Mouse (Mus musculus): ENCODE measurements around the gene Nup107. TPM values are rescaled to one million over a fixed set of nuclear protein-coding genes. Genes with fewer than 3 reads are reported as not detected.
A peak's percentile ranks its signal among the peaks of the same experiment; 100 is the strongest.

The Nup107 gene
- polyA plus RNA-seq, 1 experiment from 2014 or later, result 96.3 TPM

GRCm38 (mm10) chr10:117709930-117710603 is 82.4 kb downstream of the Nup107 start:
- Histone ChIP-seq H3K4me1 (ENCODE audit: insufficient read depth) (no peaks in the 10 kb centered on the region), H3K36me3 (ENCODE audit: insufficient read depth) (peaks cover 32% of the 10 kb centered on the region), H3K9ac (peak overlapping the region; percentile 99), H3K27me3 (ENCODE audit: insufficient read depth, low read length) (no peaks in the 10 kb centered on the region), H3K4me3 (ENCODE audit: low read depth, low read length) (peak overlapping the region; percentile 80), H3K9me3 (ENCODE audit: low read depth, low read length) (no peaks in the 10 kb centered on the region), H3K4me2 (peak overlapping the region; percentile 83), H3K27ac (ENCODE audit: low read depth) (peak overlapping the region; percentile 96)
- peak; percentile 81 for ATAC-seq (ENCODE audit: insufficient read depth)
- peak; percentile 81 for DNase-seq
- no peak for TF ChIP-seq CTCF (IDR thresholded peaks at IDR 0.05; ENCODE audit: low read depth)
- WGBS, result under 1% methylated on average over 69 of the region's 71 CpGs

- Histone ChIP-seq H3K27ac (ENCODE audit: low read depth) (peak overlapping the region; percentile 96; the same call in 1 of the 2 replicates), H3K4me1 (ENCODE audit: insufficient read depth) (no peaks in the 10 kb centered on the region), H3K27me3 (ENCODE audit: insufficient read depth, low read length) (no peaks in the 10 kb centered on the region), H3K36me3 (ENCODE audit: insufficient read depth) (peaks cover 39% of the 10 kb centered on the region), H3K9me3 (ENCODE audit: low read depth, low read length) (no peaks in the 10 kb centered on the region), H3K4me2 (peak overlapping the region; percentile 83), H3K4me3 (ENCODE audit: low read depth, low read length) (peak overlapping the region; percentile 80), H3K9ac (peak overlapping the region; percentile 99)
- DNase-seq (no peak), ATAC-seq (ENCODE audit: insufficient read depth) (no peak)
- no peak for TF ChIP-seq CTCF (IDR thresholded peaks at IDR 0.05; ENCODE audit: low read depth)
- 35% methylated on average over 12 of the region's 12 CpGs for WGBS
Measured at GRCm38 (mm10) chr10:117709326-117709830, 83.1 kb downstream of the Nup107 start.

GRCm38 (mm10) chr10:117708856-117709255 is 83.6 kb downstream of the Nup107 start:
- DNase-seq (no peak), ATAC-seq (ENCODE audit: insufficient read depth) (no peak)
- peak overlapping the region; percentile 99 for H3K9ac ChIP-seq
- H3K9me3 ChIP-seq (ENCODE audit: low read depth, low read length), result no peaks in the 10 kb centered on the region
- peak overlapping the region; percentile 83 for H3K4me2 ChIP-seq
- H3K4me3 ChIP-seq (ENCODE audit: low read depth, low read length), result peak overlapping the region; percentile 80
- H3K4me1 ChIP-seq (ENCODE audit: insufficient read depth), result no peaks in the 10 kb centered on the region
- TF ChIP-seq CTCF (IDR thresholded peaks at IDR 0.05; ENCODE audit: low read depth), result no peak
- H3K27me3 ChIP-seq (ENCODE audit: insufficient read depth, low read length), result no peaks in the 10 kb centered on the region
- H3K27ac ChIP-seq (ENCODE audit: low read depth), result no peak overlapping the region
- peaks cover 44% of the 10 kb centered on the region for H3K36me3 ChIP-seq (ENCODE audit: insufficient read depth)
- 81% methylated on average over 9 of the region's 9 CpGs for WGBS

- no peak for DNase-seq
- H3K27ac ChIP-seq (ENCODE audit: low read depth), result no peak overlapping the region
- H3K27me3 ChIP-seq (ENCODE audit: insufficient read depth, low read length), result no peaks in the 10 kb centered on the region
- H3K9ac ChIP-seq, result no peak overlapping the region
- H3K36me3 ChIP-seq (ENCODE audit: insufficient read depth), result peaks cover 49% of the 10 kb centered on the region
- WGBS, result 93% methylated on average over 2 of the region's 2 CpGs
- H3K9me3 ChIP-seq (ENCODE audit: low read depth, low read length), result no peaks in the 10 kb centered on the region
- TF ChIP-seq CTCF (IDR thresholded peaks at IDR 0.05; ENCODE audit: low read depth), result no peak
- H3K4me1 ChIP-seq (ENCODE audit: insufficient read depth), result no peaks in the 10 kb centered on the region
- H3K4me3 ChIP-seq (ENCODE audit: low read depth, low read length), result no peak overlapping the region
- ATAC-seq (ENCODE audit: insufficient read depth), result no peak
- peak overlapping the region; percentile 83 for H3K4me2 ChIP-seq
Measured at GRCm38 (mm10) chr10:117708376-117708775, 84.1 kb downstream of the Nup107 start.

GRCm38 (mm10) chr10:117707114-117707838 is 85.2 kb downstream of the Nup107 start:
- 90% methylated on average over 2 of the region's 2 CpGs for WGBS
- Histone ChIP-seq H3K27ac (ENCODE audit: low read depth) (no peak overlapping the region), H3K27me3 (ENCODE audit: insufficient read depth, low read length) (no peaks in the 10 kb centered on the region), H3K4me3 (ENCODE audit: low read depth, low read length) (no peak overlapping the region), H3K36me3 (ENCODE audit: insufficient read depth) (peaks cover 59% of the 10 kb centered on the region), H3K9me3 (ENCODE audit: low read depth, low read length) (no peaks in the 10 kb centered on the region), H3K9ac (no peak overlapping the region), H3K4me2 (no peak overlapping the region), H3K4me1 (ENCODE audit: insufficient read depth) (no peaks in the 10 kb centered on the region)
- TF ChIP-seq CTCF (IDR thresholded peaks at IDR 0.05; ENCODE audit: low read depth), result no peak
- no peak for DNase-seq
- ATAC-seq (ENCODE audit: insufficient read depth), result no peak

- DNase-seq (no peak), ATAC-seq (ENCODE audit: insufficient read depth) (no peak)
- Histone ChIP-seq H3K4me2 (no peak overlapping the region), H3K36me3 (ENCODE audit: insufficient read depth) (peaks cover 66% of the 10 kb centered on the region), H3K9me3 (ENCODE audit: low read depth, low read length) (no peaks in the 10 kb centered on the region), H3K27ac (ENCODE audit: low read depth) (no peak overlapping the region), H3K27me3 (ENCODE audit: insufficient read depth, low read length) (no peaks in the 10 kb centered on the region), H3K4me1 (ENCODE audit: insufficient read depth) (no peaks in the 10 kb centered on the region), H3K9ac (no peak overlapping the region), H3K4me3 (ENCODE audit: low read depth, low read length) (no peak overlapping the region)
- TF ChIP-seq CTCF (IDR thresholded peaks at IDR 0.05; ENCODE audit: low read depth), result no peak
- WGBS, result 84% methylated on average over 6 of the region's 6 CpGs
Measured at GRCm38 (mm10) chr10:117706440-117706839, 86.1 kb downstream of the Nup107 start.

GRCm38 (mm10) chr10:117705806-117706205 is 86.7 kb downstream of the Nup107 start:
- H3K4me2 ChIP-seq, result no peak overlapping the region
- H3K27me3 ChIP-seq (ENCODE audit: insufficient read depth, low read length), result no peaks in the 10 kb centered on the region
- H3K4me1 ChIP-seq (ENCODE audit: insufficient read depth), result no peaks in the 10 kb centered on the region
- no peak overlapping the region for H3K9ac ChIP-seq
- no peak for DNase-seq
- peaks cover 72% of the 10 kb centered on the region for H3K36me3 ChIP-seq (ENCODE audit: insufficient read depth)
- no peak for ATAC-seq (ENCODE audit: insufficient read depth)
- no peak for TF ChIP-seq CTCF (IDR thresholded peaks at IDR 0.05; ENCODE audit: low read depth)
- H3K9me3 ChIP-seq (ENCODE audit: low read depth, low read length), result no peaks in the 10 kb centered on the region
- no peak overlapping the region for H3K27ac ChIP-seq (ENCODE audit: low read depth)
- no peak overlapping the region for H3K4me3 ChIP-seq (ENCODE audit: low read depth, low read length)

Data from lung, embryonic 14.5 days (tissue).